Mouse (Mus musculus): ENCODE measurements around the gene Gucy1b1. TPM values are rescaled to one million over a fixed set of nuclear protein-coding genes. Genes with fewer than 3 reads are reported as not detected.

Gucy1b1 gene
- polyA plus RNA-seq, 1 experiment from 2014 or later: 74.0 TPM

GRCm38 (mm10) chr3:82014148-82014703 lies 60.3 kb downstream of the Gucy1b1 start:
- Histone ChIP-seq H3K27ac (ENCODE audit: low read depth, low read length) (no peak overlapping the region), H3K27me3 (replicated peaks; ENCODE audit: control insufficient read depth, insufficient read depth, low read length) (no peaks in the 10 kb centered on the region), H3K4me3 (ENCODE audit: low read length) (no peak overlapping the region), H3K9me3 (ENCODE audit: control insufficient read depth, low read length) (no peaks in the 10 kb centered on the region), H3K9ac (ENCODE audit: low read depth, low read length) (no peak overlapping the region), H3K4me1 (ENCODE audit: control insufficient read depth, insufficient read depth, low read depth, low read length) (no peaks in the 10 kb centered on the region), H3K36me3 (ENCODE audit: control insufficient read depth, insufficient read depth, low read length) (no peaks in the 10 kb centered on the region), H3K4me2 (ENCODE audit: low read length) (no peak overlapping the region)
- ATAC-seq: no peak
- 30% methylated on average over 7 of the region's 7 CpGs for WGBS

- H3K4me3 ChIP-seq (ENCODE audit: low read length): no peak overlapping the region
- H3K9me3 ChIP-seq (ENCODE audit: control insufficient read depth, low read length): no peaks in the 10 kb centered on the region
- WGBS: 85% methylated on average over 1 of the region's 1 CpGs
Observed at GRCm38 (mm10) chr3:82007002-82007401, 67.5 kb downstream of the Gucy1b1 start.

GRCm38 (mm10) chr3:81995988-81996387 lies 78.5 kb downstream of the Gucy1b1 start:
- Histone ChIP-seq H3K4me2 (ENCODE audit: low read length) (no peak overlapping the region), H3K4me3 (ENCODE audit: low read length) (no peak overlapping the region), H3K9ac (ENCODE audit: low read depth, low read length) (no peak overlapping the region), H3K27me3 (replicated peaks; ENCODE audit: control insufficient read depth, insufficient read depth, low read length) (no peaks in the 10 kb centered on the region), H3K36me3 (ENCODE audit: control insufficient read depth, insufficient read depth, low read length) (no peaks in the 10 kb centered on the region), H3K4me1 (ENCODE audit: control insufficient read depth, insufficient read depth, low read depth, low read length) (no peaks in the 10 kb centered on the region), H3K9me3 (ENCODE audit: control insufficient read depth, low read length) (no peaks in the 10 kb centered on the region; the same call in 1 of the 2 replicates), H3K27ac (ENCODE audit: low read depth, low read length) (no peak overlapping the region)
- 3% methylated on average over 1 of the region's 1 CpGs for WGBS
- ATAC-seq: 0 out of 2 replicates have a peak, but pooled peaks have one; percentile 34

More at GRCm38 (mm10) chr3:82007002-82007401, 67.5 kb downstream of the Gucy1b1 start:
- no peak overlapping the region for H3K27ac ChIP-seq (ENCODE audit: low read depth, low read length)
- H3K36me3 ChIP-seq (ENCODE audit: control insufficient read depth, insufficient read depth, low read length): no peaks in the 10 kb centered on the region
- no peaks in the 10 kb centered on the region for H3K27me3 ChIP-seq (replicated peaks; ENCODE audit: control insufficient read depth, insufficient read depth, low read length)
- no peak overlapping the region for H3K4me2 ChIP-seq (ENCODE audit: low read length)
- no peaks in the 10 kb centered on the region for H3K4me1 ChIP-seq (ENCODE audit: control insufficient read depth, insufficient read depth, low read depth, low read length)
- H3K9ac ChIP-seq (ENCODE audit: low read depth, low read length): no peak overlapping the region
- ATAC-seq: no peak

DNA sequence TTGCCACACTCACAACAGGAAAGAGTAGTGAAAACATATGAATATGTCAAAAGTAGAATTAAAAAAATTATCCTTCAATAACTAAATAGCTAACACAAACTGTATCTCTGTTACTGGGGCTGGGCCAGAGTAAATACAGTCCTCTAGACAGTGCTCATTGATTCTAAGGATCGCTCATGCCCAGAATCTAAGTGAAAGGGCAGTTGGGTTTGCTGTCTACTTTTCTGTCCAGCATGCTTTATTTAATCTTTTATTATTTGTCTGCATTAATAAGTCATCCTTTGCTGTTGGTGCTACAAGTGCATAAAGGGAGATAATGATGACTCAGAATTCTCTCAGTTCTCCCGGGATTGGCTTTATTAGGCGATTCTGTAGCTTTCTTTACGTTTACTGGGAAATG lies 79.1 kb downstream of the Gucy1b1 start:
- Histone ChIP-seq H3K4me1 (ENCODE audit: control insufficient read depth, insufficient read depth, low read depth, low read length) (no peaks in the 10 kb centered on the region), H3K9ac (ENCODE audit: low read depth, low read length) (no peak overlapping the region), H3K36me3 (ENCODE audit: control insufficient read depth, insufficient read depth, low read length) (no peaks in the 10 kb centered on the region), H3K4me2 (ENCODE audit: low read length) (no peak overlapping the region), H3K27ac (ENCODE audit: low read depth, low read length) (no peak overlapping the region), H3K4me3 (ENCODE audit: low read length) (no peak overlapping the region), H3K9me3 (ENCODE audit: control insufficient read depth, low read length) (no peaks in the 10 kb centered on the region; the same call in 1 of the 2 replicates), H3K27me3 (replicated peaks; ENCODE audit: control insufficient read depth, insufficient read depth, low read length) (no peaks in the 10 kb centered on the region)
- WGBS: 32% methylated on average over 4 of the region's 4 CpGs
- ATAC-seq: no peak

GRCm38 (mm10) chr3:81990531-81990930 lies 84.0 kb downstream of the Gucy1b1 start:
- no peaks in the 10 kb centered on the region for H3K27me3 ChIP-seq (replicated peaks; ENCODE audit: control insufficient read depth, insufficient read depth, low read length)

DNA sequence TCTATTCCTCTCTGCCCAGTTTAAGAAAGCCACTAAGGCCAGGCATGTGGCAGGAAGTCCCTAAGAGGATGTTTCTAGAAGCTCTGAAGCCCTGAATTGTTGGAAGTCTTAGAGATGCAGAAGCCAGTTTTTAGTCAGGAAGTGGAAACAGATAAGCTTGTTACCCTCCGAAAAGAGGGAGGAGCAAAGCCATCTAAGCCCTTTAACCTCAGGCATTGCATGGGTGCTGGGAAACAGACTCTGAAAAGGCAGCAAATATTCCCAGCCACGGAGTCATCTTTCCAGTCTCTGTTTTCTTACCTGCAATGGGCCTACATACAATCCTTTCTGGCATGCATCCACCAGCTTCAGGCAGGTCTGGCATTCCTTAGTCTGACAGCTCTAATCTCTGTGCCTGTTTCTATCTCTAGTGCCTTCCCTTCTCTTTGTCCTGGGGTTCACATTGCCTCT lies 84.8 kb downstream of the Gucy1b1 start:
- H3K27ac ChIP-seq (ENCODE audit: low read depth, low read length): no peak overlapping the region
- no peak overlapping the region for H3K9ac ChIP-seq (ENCODE audit: low read depth, low read length)
- no peak overlapping the region for H3K4me2 ChIP-seq (ENCODE audit: low read length)
- no peaks in the 10 kb centered on the region for H3K27me3 ChIP-seq (replicated peaks; ENCODE audit: control insufficient read depth, insufficient read depth, low read length)
- ATAC-seq: no peak
- H3K9me3 ChIP-seq (ENCODE audit: control insufficient read depth, low read length): no peaks in the 10 kb centered on the region; the same call in 1 of the 2 replicates
- no peak overlapping the region for H3K4me3 ChIP-seq (ENCODE audit: low read length)
- H3K4me1 ChIP-seq (ENCODE audit: control insufficient read depth, insufficient read depth, low read depth, low read length): no peaks in the 10 kb centered on the region
- 49% methylated on average over 2 of the region's 2 CpGs for WGBS
- H3K36me3 ChIP-seq (ENCODE audit: control insufficient read depth, insufficient read depth, low read length): no peaks in the 10 kb centered on the region

More at GRCm38 (mm10) chr3:81990531-81990930, 84.0 kb downstream of the Gucy1b1 start:
- Histone ChIP-seq H3K36me3 (ENCODE audit: control insufficient read depth, insufficient read depth, low read length) (no peaks in the 10 kb centered on the region), H3K27ac (ENCODE audit: low read depth, low read length) (no peak overlapping the region), H3K9ac (ENCODE audit: low read depth, low read length) (no peak overlapping the region), H3K9me3 (ENCODE audit: control insufficient read depth, low read length) (no peaks in the 10 kb centered on the region; the same call in 1 of the 2 replicates), H3K4me1 (ENCODE audit: control insufficient read depth, insufficient read depth, low read depth, low read length) (no peaks in the 10 kb centered on the region), H3K4me3 (ENCODE audit: low read length) (no peak overlapping the region), H3K4me2 (ENCODE audit: low read length) (no peak overlapping the region)
- no peak for ATAC-seq
- WGBS: 76% methylated on average over 3 of the region's 3 CpGs

DNA sequence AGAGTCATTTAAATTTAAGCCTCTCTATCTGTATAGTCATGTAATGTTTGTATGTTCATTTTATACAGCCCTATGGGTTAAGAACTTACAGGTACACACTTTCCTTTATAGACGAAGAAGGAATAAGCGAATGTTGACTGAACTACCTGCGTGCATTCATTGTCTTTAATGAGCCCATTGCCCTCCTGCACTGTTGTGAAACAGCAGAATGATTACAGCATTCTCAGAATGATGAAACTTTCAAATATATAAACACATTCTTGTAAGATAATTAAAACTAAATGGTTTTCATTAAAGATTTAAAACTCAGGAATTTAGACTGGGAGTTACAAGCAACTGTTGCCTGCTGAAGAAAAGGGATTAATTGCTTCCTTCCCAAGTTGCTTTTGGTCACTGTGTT lies 86.9 kb downstream of the Gucy1b1 start:
- 93% methylated on average over 3 of the region's 3 CpGs for WGBS
- no peak overlapping the region for H3K4me2 ChIP-seq (ENCODE audit: low read length)
- ATAC-seq: no peak

DNA sequence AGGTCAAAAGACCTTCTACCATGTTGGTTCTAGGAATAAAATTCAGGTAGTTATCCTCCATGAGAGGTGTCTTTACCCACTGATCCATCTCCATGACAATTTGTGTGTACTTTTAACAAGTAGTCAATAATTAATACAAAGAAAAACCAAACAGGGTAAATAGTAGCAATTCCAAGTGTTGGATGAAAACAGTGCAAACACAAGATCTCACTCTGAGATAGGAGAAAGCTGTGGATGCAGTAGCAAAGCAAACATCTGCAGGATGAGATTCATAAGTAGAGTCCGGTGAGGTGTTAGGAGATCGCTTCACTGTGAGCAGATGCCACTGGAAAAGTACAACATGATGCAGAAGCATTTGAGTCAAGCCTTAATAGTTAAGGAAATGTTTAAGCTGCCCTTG lies 88.4 kb downstream of the Gucy1b1 start:
- no peak overlapping the region for H3K27ac ChIP-seq (ENCODE audit: low read depth, low read length)
- H3K4me3 ChIP-seq (ENCODE audit: low read length): no peak overlapping the region
- no peak overlapping the region for H3K9ac ChIP-seq (ENCODE audit: low read depth, low read length)
- H3K9me3 ChIP-seq (ENCODE audit: control insufficient read depth, low read length): no peaks in the 10 kb centered on the region
- H3K4me2 ChIP-seq (ENCODE audit: low read length): no peak overlapping the region
- H3K4me1 ChIP-seq (ENCODE audit: control insufficient read depth, insufficient read depth, low read depth, low read length): no peaks in the 10 kb centered on the region
- no peaks in the 10 kb centered on the region for H3K27me3 ChIP-seq (replicated peaks; ENCODE audit: control insufficient read depth, insufficient read depth, low read length)
- WGBS: 98% methylated on average over 2 of the region's 2 CpGs
- no peaks in the 10 kb centered on the region for H3K36me3 ChIP-seq (ENCODE audit: control insufficient read depth, insufficient read depth, low read length)
- ATAC-seq: no peak

More for the DNA sequence above, 86.9 kb downstream of the Gucy1b1 start:
- Histone ChIP-seq H3K36me3 (ENCODE audit: control insufficient read depth, insufficient read depth, low read length) (no peaks in the 10 kb centered on the region), H3K4me3 (ENCODE audit: low read length) (no peak overlapping the region), H3K9ac (ENCODE audit: low read depth, low read length) (no peak overlapping the region), H3K27me3 (replicated peaks; ENCODE audit: control insufficient read depth, insufficient read depth, low read length) (no peaks in the 10 kb centered on the region), H3K27ac (ENCODE audit: low read depth, low read length) (no peak overlapping the region), H3K4me1 (ENCODE audit: control insufficient read depth, insufficient read depth, low read depth, low read length) (no peaks in the 10 kb centered on the region), H3K9me3 (ENCODE audit: control insufficient read depth, low read length) (no peaks in the 10 kb centered on the region)

GRCm38 (mm10) chr3:81985100-81985499 lies 89.4 kb downstream of the Gucy1b1 start:
- no peak overlapping the region for H3K9ac ChIP-seq (ENCODE audit: low read depth, low read length)
- H3K27ac ChIP-seq (ENCODE audit: low read depth, low read length): no peak overlapping the region
- no peaks in the 10 kb centered on the region for H3K36me3 ChIP-seq (ENCODE audit: control insufficient read depth, insufficient read depth, low read length)
- no peak for ATAC-seq
- H3K27me3 ChIP-seq (replicated peaks; ENCODE audit: control insufficient read depth, insufficient read depth, low read length): no peaks in the 10 kb centered on the region
- H3K4me2 ChIP-seq (ENCODE audit: low read length): no peak overlapping the region
- H3K4me1 ChIP-seq (ENCODE audit: control insufficient read depth, insufficient read depth, low read depth, low read length): no peaks in the 10 kb centered on the region
- 30% methylated on average over 1 of the region's 1 CpGs for WGBS
- H3K4me3 ChIP-seq (ENCODE audit: low read length): no peak overlapping the region
- H3K9me3 ChIP-seq (ENCODE audit: control insufficient read depth, low read length): no peaks in the 10 kb centered on the region

All from hindbrain, embryonic 16.5 days (tissue).